ENCODE assay signal across 25 mouse cellular contexts in the genomic region with DNA sequence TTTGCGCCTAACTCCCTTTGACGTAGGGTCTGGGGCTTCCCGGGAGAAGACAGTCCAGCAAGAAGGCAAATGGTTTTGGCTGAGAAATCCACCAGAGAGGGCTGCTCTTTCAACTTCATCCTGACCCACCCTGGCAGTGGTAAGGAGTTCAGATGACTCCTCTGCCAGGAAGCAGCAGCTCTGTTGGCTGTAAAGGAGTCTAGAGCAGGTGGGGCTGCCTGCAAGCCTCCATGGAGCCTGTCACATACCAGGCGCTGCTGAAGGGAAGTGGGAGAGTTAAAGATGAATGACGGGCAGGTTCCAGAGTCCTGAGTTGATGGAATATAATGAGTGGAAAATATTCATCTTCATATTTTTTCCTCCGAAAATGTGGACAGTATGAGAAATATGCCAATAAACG. TPM values are rescaled to one million over a fixed set of nuclear protein-coding genes. Genes with fewer than 3 reads are reported as not detected.
DNase-seq lines count a peak whose midpoint lies in the region; ATAC-seq and TF ChIP-seq lines count a peak whose summit lies in the region.
"Had no signal": no experiment of that assay in that cellular context is flagged by ENCODE, and none has a peak within 500 bp of the region (broad histone marks: within the 10 kb centered on the region; RNA-seq: fewer than 3 reads in every experiment).

No protein-coding gene starts in this region.

- no peak for TF ChIP-seq CTCF in testis, adult 2 months (IDR thresholded peaks at IDR 0.05; ENCODE audit: control insufficient read depth, insufficient read depth, insufficient replicate concordance, low read depth, low read length)

- H3K27me3 ChIP-seq in forebrain, embryonic 11.5 days (ENCODE audit: control insufficient read depth, insufficient read depth, low read length) = no peaks in the 10 kb centered on the region
- no peaks in the 10 kb centered on the region for H3K27me3 ChIP-seq in forebrain, embryonic 15.5 days
- no peaks in the 10 kb centered on the region for H3K27me3 ChIP-seq in testis, adult 2 months (ENCODE audit: control insufficient read depth, insufficient read depth, low read length)
- H3K27me3 ChIP-seq: CH12.LX; embryonic facial prominence, embryonic 12.5 days; forebrain, embryonic 12.5 days; Patski had no signal

- H3K9ac ChIP-seq in forebrain, embryonic 11.5 days (ENCODE audit: low read length) = no peak overlapping the region
- H3K9ac ChIP-seq in forebrain, embryonic 15.5 days (replicated peaks) = no peak overlapping the region
- H3K9ac ChIP-seq: embryonic facial prominence, embryonic 12.5 days; forebrain, embryonic 12.5 days; forebrain, postnatal 0 days had no signal

- H3K9me3 ChIP-seq in forebrain, embryonic 11.5 days (ENCODE audit: control insufficient read depth, low read length) = no peaks in the 10 kb centered on the region
- H3K9me3 ChIP-seq in forebrain, embryonic 15.5 days = no peaks in the 10 kb centered on the region
- H3K9me3 ChIP-seq: embryonic facial prominence, embryonic 10.5 days; embryonic facial prominence, embryonic 12.5 days; forebrain, embryonic 12.5 days had no signal

- no peak overlapping the region for H3K27ac ChIP-seq in forebrain, embryonic 11.5 days (ENCODE audit: low read depth, low read length)
- H3K27ac ChIP-seq in forebrain, embryonic 15.5 days (replicated peaks) = no peak overlapping the region
- H3K27ac ChIP-seq in testis, adult 2 months (ENCODE audit: control insufficient read depth, insufficient read depth, low read depth, low read length) = peak overlapping the region; percentile 24; the same call in 1 of the 2 replicates
- H3K27ac ChIP-seq: embryonic facial prominence, embryonic 10.5 days; embryonic facial prominence, embryonic 12.5 days; forebrain, embryonic 12.5 days had no signal

- peak; percentile 51 to 64 for DNase-seq in cerebellum, postnatal 10 days
- DNase-seq in cerebellum, adult 18-20 months = no peak
- DNase-seq in forebrain, embryonic 11.5 days (ENCODE audit: low spot score) = peak; percentile 18
- DNase-seq in testis, postnatal 14 days (ENCODE audit: low spot score) = no peak
- DNase-seq: adrenal gland, adult 8-10 months; adrenal gland, postnatal 14 days; adrenal gland, postnatal 36 days; B cell, adult 2 months; cerebellum, adult 11 months; cerebellum, adult 2 months; cerebellum, adult 9-10 months; forebrain, postnatal 0 days had no signal

- no peaks in the 10 kb centered on the region for H3K36me3 ChIP-seq in forebrain, embryonic 11.5 days (ENCODE audit: control insufficient read depth, insufficient read depth, low read length)
- no peaks in the 10 kb centered on the region for H3K36me3 ChIP-seq in forebrain, embryonic 15.5 days
- H3K36me3 ChIP-seq in testis, adult 2 months (ENCODE audit: control insufficient read depth, insufficient read depth, low read length) = no peaks in the 10 kb centered on the region
- H3K36me3 ChIP-seq: embryonic facial prominence, embryonic 10.5 days; embryonic facial prominence, embryonic 12.5 days; forebrain, embryonic 12.5 days; G1E had no signal

- WGBS in forebrain, embryonic 11.5 days = 91% methylated on average over 7 of the region's 7 CpGs
- WGBS in forebrain, embryonic 15.5 days = 92% methylated on average over 7 of the region's 7 CpGs

- no peak overlapping the region for H3K4me3 ChIP-seq in forebrain, embryonic 11.5 days (ENCODE audit: low read depth, low read length)
- no peak overlapping the region for H3K4me3 ChIP-seq in forebrain, embryonic 15.5 days
- H3K4me3 ChIP-seq in testis, adult 2 months (ENCODE audit: control insufficient read depth, low read depth, low read length) = peak overlapping the region; percentile 67
- H3K4me3 ChIP-seq: embryonic facial prominence, embryonic 10.5 days; embryonic facial prominence, embryonic 12.5 days; forebrain, embryonic 12.5 days had no signal

- no peaks in the 10 kb centered on the region for H3K4me1 ChIP-seq in forebrain, embryonic 11.5 days (replicated peaks; ENCODE audit: control insufficient read depth, insufficient read depth, low read length)
- H3K4me1 ChIP-seq in forebrain, embryonic 15.5 days = no peaks in the 10 kb centered on the region
- H3K4me1 ChIP-seq in testis, adult 2 months (ENCODE audit: control insufficient read depth, insufficient read depth, low read length) = peaks cover 4% of the 10 kb centered on the region; the same call in 1 of the 2 replicates
- H3K4me1 ChIP-seq: forebrain, embryonic 12.5 days had no signal

- TF ChIP-seq POLR2A in testis, adult 2 months (IDR thresholded peaks at IDR 0.05; ENCODE audit: control insufficient read depth, low read depth, low read length) = no peak

- no peak overlapping the region for H3K4me2 ChIP-seq in forebrain, embryonic 11.5 days (ENCODE audit: low read depth, low read length, severe bottlenecking)
- no peak overlapping the region for H3K4me2 ChIP-seq in forebrain, embryonic 15.5 days (replicated peaks)
- H3K4me2 ChIP-seq: embryonic facial prominence, embryonic 12.5 days; forebrain, embryonic 12.5 days had no signal

- ATAC-seq in forebrain, embryonic 11.5 days (replicated peaks; ENCODE audit: low FRiP score) = no peak
- no peak for ATAC-seq in forebrain, embryonic 15.5 days (replicated peaks)
- ATAC-seq: activated CD4-positive, CD25-positive, alpha-beta regulatory T cell, adult 4 months; CD4-positive, CD25-positive, alpha-beta regulatory T cell, adult 4 months; forebrain, embryonic 14.5 days; forebrain, postnatal 0 days; Patski had no signal

RNA-seq across cellular contexts. Expression of a gene that starts 20.1 kb away (rescaled TPM):
- 14.4 and 15.6 TPM in 2 replicates for polyA plus RNA-seq in forebrain, embryonic 11.5 days (2014; fragmentation: Nextera tagmentation; extraction: Ambion mirVana)
- 33.6 and 36.7 TPM in 2 replicates for polyA plus RNA-seq in forebrain, embryonic 15.5 days (2015; fragmentation: Nextera tagmentation; extraction: Ambion mirVana)
- polyA plus RNA-seq in testis, adult 2 months (2012; rRNA removed) = 1.1 and 1.2 TPM in 2 replicates
- polyA plus RNA-seq: G1E had no signal

RNA-seq across cellular contexts. Expression of a gene that starts 34.8 kb away (rescaled TPM):
- polyA plus RNA-seq in forebrain, embryonic 11.5 days (2014; fragmentation: Nextera tagmentation; extraction: Ambion mirVana) = not detected in 2 replicates
- polyA plus RNA-seq in forebrain, embryonic 15.5 days (2015; fragmentation: Nextera tagmentation; extraction: Ambion mirVana) = not detected in 2 replicates
- polyA plus RNA-seq in testis, adult 2 months (2012; rRNA removed) = 206 and 220 TPM in 2 replicates
- polyA plus RNA-seq: activated CD4-positive, CD25-positive, alpha-beta regulatory T cell, adult 4 months; CD4-positive, CD25-positive, alpha-beta regulatory T cell, adult 4 months; cerebellum, adult 2 months; cortical plate, adult 2 months; embryonic facial prominence, embryonic 10.5 days; embryonic facial prominence, embryonic 12.5 days; embryonic facial prominence, embryonic 14.5 days; forebrain, embryonic 12.5 days; forebrain, embryonic 14.5 days; forebrain, postnatal 0 days; G1E; Patski had no signal

Comparison
In these comparisons a context has a peak if more than half of its experiments do, and no peak if none do; other contexts are left out.
1. DNase-seq: peak in cerebellum, postnatal 10 days (2 of 2) and forebrain, embryonic 11.5 days (single experiment); none in cerebellum, adult 18-20 months (0 of 2) and testis, postnatal 14 days (single experiment).
2. RNA of a gene that starts 34.8 kb away (polyA plus RNA-seq): 206 to 220 TPM in testis, adult 2 months; not detected in forebrain, embryonic 15.5 days and not detected in forebrain, embryonic 11.5 days; every median in the first group is over 100 times any median in the second.